Mouse (Mus musculus): ENCODE results near the gene Cldnd2. TPM values are rescaled to one million over a fixed set of nuclear protein-coding genes. Genes with fewer than 3 reads are reported as not detected.
A peak's percentile ranks its signal among the peaks of the same experiment; 100 is the strongest.

The Cldnd2 gene
- total RNA-seq, 2 experiments from 2014 or later = not detected

- no peak for DNase-seq
Measured at GRCm38 (mm10) chr7:43447801-43448200, 7.2 kb downstream of the Cldnd2 start.

DNA sequence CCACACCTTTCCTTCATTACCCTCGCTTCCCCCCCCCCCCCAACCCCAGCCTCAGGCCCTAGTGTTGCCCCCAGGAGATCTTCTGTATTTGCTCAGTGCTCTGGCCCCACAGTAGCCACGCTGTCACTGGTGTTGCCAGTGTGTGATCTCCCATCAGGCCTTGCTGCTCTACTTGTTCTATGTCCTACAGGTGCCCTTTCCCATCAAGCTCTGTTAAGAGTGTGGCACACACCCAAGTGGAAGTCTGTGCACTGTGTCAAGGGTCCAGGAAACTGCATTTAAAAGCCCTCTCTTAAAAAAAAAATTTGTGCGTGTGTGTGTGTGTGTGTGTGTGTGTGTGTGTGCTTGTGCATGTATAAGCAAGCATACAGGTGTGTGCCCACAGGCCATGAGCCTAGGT lies 7.7 kb downstream of the Cldnd2 start:
- DNase-seq = no peak

- DNase-seq = no peak
Measured at GRCm38 (mm10) chr7:43449811-43450210, 9.2 kb downstream of the Cldnd2 start.

DNA sequence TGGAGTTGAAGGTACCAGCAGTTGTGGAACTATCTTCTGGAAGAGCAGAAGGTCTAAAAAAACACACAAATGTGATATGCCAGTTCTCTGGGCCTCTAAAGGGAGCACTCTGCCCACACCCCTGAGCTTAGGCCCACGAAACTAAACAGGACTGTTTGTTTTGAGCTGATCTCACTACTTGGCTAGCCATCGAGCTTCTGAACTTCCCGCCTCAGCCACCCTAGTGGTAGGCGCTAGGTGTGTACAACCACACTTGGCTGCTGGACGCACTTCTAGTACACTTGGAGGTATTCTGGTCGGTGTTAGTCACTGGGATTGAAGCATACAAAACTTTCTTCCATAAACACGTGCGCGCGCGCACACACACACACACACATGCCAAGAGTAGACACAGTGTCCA lies 11.1 kb downstream of the Cldnd2 start:
- DNase-seq = no peak

- no peak for DNase-seq
Measured at GRCm38 (mm10) chr7:43452609-43453008, 12.0 kb downstream of the Cldnd2 start.

DNA sequence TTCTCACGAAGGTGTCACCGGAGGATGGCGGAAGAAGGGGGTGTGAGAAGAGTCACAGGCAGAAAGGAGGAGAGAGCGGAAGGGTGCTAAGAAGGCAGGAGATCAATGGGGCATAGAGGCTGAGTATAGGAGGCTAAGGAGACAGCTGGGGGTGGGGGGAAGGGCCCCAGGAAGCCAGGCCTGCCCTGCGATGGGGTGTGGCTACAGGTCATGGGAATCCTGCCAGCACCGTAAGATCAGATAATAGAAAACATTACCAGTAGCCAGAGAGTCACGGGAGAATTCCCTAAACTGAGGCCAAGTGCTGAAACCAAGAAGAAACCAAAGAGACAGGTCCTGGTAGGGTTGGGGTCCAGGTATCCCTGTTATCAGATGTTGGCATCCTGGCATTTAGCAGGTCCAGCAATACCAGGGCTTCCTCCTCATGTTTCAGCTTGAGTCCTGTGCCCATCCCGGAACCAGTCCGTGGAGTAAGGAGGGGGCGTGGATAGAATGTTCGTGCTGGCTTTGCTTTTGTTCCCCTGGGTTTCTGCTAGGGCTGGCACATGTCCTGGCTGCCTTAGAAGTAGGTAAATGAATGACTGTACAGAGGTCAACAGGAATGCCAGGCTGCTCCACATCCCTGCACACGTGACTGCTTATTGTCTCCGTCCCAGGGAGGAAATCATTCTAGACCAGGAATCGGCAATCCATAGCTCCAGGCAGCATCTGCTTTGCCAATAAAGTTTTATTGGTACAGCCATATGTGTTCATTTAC lies 13.2 kb downstream of the Cldnd2 start:
- DNase-seq = no peak

- no peak for DNase-seq
Measured at GRCm38 (mm10) chr7:43454371-43454770, 13.8 kb downstream of the Cldnd2 start.

DNA sequence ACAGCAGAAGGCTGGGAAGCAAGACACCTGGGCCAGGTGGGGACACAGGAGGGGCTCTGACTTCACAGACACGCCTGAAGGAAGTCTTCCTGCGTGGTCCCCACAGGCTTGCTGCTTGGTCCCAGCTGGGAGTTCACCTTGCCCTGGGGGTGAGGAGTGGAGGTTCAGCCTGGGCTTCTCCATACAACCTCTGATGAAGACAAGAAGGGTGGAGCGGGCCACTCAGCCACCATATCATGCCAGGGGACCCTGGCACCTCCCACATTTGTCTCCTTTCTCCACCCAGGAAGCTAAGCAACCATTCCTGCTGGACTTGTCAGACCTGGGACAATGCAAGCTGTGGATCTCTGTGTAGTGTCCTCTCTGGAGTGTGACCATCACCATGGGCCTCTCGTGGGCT lies 22.3 kb downstream of the Cldnd2 start, which contains the start of gene Vsig10l:
TSS of gene Vsig10l (plus strand) at position 301 of the 400 bp plus-strand sequence.
- no peak for DNase-seq

DNA sequence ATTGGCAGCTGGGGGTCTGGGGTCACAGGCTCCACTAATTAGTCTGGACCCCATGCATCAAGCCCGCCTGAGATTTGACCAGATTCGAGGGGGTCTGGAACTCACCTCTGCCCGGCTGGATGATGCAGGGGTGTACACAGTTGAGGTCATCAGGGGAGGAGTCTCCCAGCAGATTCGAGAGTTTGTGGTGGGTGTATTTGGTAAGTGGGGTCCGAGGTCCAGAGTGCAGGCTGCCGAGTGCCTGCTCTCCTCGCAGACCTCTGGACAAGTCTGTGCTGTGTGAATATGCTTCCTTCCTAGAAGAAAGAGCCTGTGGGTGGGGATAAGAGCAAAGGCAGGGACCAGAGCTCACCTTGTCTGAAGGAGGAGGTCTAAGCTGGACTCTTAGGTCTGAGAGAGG lies 23.4 kb downstream of the Cldnd2 start:
- no peak for DNase-seq

- DNase-seq = no peak
Measured at GRCm38 (mm10) chr7:43464864-43465343, 24.3 kb downstream of the Cldnd2 start.

GRCm38 (mm10) chr7:43465344-43466098 lies 24.9 kb downstream of the Cldnd2 start:
- peak; percentile 73 to 79 for DNase-seq

DNA sequence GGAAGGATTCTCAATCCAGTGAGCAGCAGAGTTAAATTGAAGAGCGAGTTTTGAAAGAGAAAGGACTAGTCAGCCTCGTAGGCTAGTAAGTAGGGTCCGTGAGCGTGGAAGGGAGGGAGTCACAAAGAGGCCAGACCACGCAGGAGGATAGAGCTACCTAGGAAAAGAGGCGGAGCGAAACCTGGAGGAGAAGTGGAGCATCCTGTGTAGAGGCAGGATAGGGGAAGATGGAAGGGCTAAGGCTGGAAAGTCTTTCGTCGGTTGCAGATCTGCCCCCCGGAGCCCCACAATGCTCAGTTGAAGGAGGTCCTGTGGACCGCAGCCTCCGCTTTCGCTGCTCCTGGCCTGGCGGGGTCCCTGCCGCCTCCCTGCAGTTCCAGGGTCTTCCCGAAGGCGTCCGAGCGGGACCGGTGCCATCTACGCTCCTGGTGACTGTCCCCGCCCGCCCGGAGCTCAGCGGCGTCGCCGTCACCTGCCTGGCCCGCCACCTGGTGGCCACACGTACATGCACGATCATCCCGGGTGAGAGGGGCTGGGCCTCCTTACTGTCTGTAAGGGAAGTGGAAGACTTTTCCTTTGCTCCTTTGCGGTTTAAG lies 25.6 kb downstream of the Cldnd2 start:
- peak; percentile 52 to 68 for DNase-seq

DNA sequence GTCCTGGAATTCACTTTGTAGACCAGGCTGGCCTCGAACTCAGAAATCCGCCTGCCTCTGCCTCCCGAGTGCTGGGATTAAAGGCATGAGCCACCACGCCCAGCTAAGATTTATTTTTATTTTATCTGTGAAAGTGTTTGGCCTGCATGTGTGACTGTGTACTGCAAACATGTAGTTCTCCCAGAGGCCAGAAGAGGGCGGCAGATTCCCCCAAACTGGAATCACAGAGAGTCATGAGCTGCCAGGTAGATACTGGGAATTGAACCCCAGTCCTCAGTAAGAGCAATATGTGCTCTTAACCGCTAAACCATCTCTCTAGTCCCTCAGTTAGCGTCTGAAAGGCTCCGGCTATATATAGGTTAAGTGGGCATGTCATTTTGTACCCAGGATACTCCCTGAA lies 29.8 kb downstream of the Cldnd2 start:
- DNase-seq = no peak

DNA sequence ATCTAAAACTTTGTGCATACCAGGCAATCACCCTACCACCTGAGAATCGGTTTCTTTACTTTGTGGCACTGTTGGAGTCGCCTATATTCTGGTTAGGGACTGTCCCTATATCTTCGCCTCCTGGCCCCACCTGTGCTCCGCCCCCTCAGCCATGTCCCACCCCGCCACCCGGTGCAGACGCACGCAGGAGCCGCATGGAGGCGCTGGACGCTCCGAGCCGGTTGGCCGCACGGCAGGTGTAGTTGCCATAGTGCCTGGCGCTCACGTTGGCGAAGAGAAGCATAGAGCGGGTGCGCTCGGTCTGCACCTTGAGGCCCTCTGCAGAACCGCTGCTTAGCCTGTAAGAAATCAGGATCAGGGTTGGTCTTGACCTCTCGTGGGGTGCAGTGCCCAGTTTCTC lies 35.1 kb downstream of the Cldnd2 start:
- DNase-seq = no peak

DNA sequence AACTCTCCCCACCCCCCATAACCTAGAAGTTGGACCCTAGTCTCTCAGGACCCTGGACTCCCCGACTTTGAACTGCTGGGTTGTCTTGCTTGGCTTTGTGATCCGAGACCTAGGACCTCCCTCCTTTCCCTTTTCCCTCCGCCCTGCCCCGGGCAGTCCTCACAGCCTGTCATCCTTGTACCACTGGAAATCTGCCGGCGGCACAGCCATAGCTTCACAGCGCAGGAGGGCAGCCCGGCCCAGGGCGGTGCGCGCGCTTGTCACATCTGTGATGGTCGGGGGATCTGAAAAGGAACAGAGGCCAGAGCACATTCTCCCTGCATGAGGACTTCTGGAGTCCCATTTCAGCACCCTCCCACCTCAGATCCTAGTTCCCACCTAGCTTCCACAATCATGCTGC lies 35.8 kb downstream of the Cldnd2 start:
- no peak for DNase-seq

- peak in 1 of 2 experiments; percentile 27 for DNase-seq
Measured at GRCm38 (mm10) chr7:43481191-43481590, 40.6 kb downstream of the Cldnd2 start.

- DNase-seq = no peak
Measured at GRCm38 (mm10) chr7:43482090-43482716, 41.6 kb downstream of the Cldnd2 start.

GRCm38 (mm10) chr7:43483236-43483635 lies 42.7 kb downstream of the Cldnd2 start:
- DNase-seq = no peak

DNA sequence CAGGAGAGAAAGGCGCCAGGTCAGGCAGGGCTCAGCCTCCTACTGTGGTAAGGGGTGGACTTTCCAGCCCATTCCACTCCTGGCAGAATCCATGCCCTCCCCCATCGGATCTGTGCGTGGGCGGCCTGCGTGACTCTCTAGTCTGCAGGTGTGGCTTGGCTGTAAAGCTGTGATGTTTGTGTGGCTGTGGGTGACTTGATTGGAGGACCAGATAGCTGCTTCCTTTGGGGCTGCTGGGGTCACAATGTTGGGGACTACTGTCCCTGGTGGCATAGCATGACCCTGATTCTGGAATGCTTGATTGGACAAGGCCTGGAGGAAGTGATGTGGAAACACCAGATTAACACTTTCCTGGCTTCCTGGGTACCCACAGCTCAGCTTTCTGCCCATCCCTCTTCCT lies 48.1 kb downstream of the Cldnd2 start:
- no peak for DNase-seq

GRCm38 (mm10) chr7:43489631-43490125 lies 49.1 kb downstream of the Cldnd2 start, which contains the start of gene Iglon5:
Gene Iglon5, minus strand, starts transcription at chr7:43490075.
- peak; percentile 24 to 29 for DNase-seq

DNA sequence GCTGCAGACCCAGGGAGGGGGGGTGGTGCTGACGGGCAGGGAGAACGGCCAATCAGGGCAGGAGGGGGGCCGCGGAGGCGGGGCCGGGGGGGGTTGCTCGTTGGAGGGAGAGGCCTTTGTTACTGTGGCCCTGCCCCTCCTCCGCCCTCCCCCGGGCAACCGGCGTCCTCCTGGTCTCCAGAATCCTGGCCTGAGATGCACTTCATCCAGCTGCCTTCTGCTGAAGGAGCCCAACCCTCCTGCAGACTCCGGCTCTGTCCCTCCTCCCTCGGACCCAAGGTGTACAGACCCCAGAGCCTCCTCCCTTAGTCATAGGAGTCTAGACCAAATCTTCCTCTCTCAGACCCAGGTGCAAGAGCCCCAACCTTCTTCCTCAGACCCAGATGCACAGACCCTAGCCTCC lies 49.6 kb downstream of the Cldnd2 start:
- peak; percentile 62 to 72 for DNase-seq

DNA sequence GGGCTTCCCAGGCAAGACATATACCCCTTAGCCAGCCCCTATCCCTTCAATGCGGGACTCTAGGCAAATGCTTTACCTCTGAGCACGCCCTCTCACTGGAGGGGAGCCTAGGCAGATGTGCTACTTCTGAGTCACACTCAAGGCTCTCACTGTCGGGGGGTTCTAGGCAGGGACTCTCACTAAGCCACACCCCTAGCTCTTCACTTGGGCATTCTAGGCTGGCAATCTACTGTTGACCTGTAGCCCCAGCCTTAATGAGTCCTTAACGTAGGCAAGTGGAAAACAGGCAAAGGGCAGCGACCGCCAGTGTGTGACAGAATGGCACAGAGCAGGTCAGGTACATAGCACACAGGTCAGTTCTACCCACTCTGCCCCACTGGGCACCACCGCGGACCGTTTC lies 50.3 kb downstream of the Cldnd2 start:
- no peak for DNase-seq
